Mouse (Mus musculus): ENCODE measurements around the gene Lgr4.

Gene Lgr4

DNA sequence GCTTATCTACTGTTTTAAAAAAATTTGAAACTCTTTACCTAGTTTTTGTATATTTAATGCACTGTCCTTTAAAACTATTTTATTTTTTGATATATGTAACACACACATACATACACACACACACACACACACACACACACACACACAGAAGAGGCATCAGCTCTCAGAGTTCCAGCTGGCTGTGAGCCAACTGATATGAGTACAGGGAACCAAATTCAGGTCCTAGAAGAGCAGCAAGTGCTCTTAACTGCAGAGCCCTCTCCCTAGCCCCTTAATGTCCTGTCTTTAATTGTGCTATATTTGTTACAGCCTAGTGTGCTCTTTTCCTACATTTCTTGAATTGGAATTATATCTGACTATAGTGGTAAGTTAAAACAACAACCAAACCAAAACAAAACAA, 61.8 kb downstream of the Lgr4 start:
- no peak for DNase-seq (ENCODE audit: low spot score)

- no peak for DNase-seq (ENCODE audit: low spot score)
Measured at GRCm38 (mm10) chr2:109983435-109983834, 66.0 kb downstream of the Lgr4 start.

DNA sequence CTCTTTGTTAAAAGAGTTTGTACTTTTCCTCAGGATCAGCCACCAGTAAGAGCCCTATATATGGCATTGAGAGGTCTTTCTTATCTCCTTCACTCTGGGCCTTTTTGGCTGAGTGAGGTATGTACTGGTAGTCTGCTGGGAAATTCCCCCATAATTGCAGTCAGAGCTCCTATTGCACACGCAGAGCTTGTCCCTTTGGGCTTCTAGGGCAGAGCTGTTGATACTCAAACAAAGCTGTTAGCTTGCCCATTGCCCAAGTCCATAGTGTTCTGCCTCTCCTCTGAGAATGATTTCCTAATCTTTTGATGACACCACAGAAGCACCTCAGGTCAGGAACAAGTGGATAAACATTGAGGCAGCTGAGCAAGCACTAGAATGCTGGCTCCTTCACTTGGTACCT, 67.5 kb downstream of the Lgr4 start:
- no peak for DNase-seq (ENCODE audit: low spot score)

GRCm38 (mm10) chr2:109985560-109985959, 68.1 kb downstream of the Lgr4 start:
- no peak for DNase-seq (ENCODE audit: low spot score)

DNA sequence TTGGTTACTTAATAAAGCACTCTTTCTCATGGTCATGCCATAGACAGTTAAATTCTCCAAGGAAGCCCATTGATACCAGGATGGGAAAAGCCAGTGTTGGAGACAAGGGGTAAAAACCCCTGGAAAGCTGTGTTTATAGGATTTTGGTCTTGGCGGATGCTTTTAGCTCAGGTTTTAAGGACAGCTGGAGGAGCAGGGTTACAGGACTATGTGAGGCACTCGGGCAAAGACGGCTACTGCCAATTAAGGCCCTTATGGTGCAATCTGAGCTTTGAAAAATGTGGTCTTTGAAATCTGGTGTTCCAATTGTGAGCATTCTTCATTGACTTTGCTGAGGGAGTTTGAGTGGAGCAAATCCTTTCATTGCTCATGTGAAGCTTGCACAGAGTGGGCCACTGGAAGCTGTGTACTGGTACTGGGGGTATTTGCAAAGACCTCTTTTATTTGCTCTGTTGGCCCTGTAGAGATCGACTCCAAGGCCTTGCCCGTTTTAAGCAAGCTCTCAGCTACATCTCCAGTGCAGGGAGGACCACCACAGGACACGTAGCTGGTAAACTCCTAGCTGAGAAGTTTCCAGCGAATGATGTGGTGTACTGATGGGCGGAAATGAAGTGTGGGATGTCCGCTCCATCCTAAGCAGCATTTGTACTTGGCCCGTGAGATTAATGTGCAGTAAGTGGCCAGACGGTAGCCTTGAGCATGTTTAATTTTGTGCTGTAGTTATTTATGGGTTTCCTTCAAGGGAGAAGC, 68.8 kb downstream of the Lgr4 start:
- no peak for DNase-seq (ENCODE audit: low spot score)

DNA sequence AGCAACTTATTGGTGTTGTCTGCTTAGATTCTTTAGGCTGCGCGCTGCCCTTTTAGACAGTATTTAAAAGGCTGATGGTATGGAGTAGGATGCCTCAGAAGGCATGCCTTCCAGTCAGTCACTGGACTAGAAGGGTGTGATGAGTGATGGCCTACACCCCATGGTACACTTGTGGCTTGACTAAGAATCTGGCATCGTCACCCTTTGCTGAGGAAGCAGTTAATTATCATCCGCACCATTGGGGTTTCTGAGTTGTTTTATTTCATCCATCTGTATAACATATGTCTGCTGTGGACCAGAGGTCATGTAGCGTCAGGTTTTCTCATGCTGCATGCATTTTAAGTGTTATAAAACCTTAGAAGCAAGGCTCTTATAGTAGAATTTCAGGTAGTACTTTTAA, 70.5 kb downstream of the Lgr4 start:
- DNase-seq (ENCODE audit: low spot score) = peak; percentile 48

GRCm38 (mm10) chr2:109989196-109989595, 71.7 kb downstream of the Lgr4 start:
- peak; percentile 79 for DNase-seq (ENCODE audit: low spot score)

DNA sequence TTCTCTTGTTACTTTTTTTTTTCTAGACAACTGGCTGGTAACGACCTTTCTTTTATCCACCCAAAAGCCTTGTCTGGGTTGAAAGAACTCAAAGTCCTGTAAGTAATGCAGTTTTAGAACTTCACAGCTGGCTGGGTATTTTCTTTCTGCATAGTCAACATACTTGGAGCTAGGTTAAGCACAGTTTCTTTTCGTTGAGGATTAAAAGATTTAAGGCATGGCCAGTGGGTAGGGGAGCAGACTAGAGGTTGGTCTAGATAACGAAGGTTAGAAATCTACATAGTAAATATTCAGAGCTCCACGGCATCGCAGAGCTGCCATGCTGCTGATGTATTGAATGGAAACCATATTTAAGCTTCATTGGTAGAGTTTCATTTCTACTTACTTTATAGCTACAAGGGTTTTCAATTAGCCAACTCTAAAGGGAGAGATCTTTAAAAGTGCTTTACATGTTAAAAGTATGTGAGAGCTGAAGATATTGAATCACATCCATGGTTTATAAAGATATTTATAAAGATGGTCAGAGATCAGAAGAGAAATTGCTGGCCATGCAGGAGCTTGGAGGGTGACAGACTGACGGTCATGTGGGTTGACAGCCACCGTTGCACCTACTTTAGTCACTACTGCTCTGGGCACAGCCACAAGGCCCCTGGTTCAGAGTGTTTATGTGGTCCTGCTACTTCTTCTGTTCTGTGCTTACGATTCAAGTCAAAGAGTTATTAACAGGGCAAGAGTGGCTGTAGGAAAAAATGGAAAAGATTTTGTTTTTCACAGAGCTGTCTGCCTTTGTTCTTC, 72.4 kb downstream of the Lgr4 start:
- peak; percentile 66 for DNase-seq (ENCODE audit: low spot score)

- DNase-seq (ENCODE audit: low spot score) = no peak
Measured at GRCm38 (mm10) chr2:109991754-109992153, 74.3 kb downstream of the Lgr4 start.

- DNase-seq (ENCODE audit: low spot score) = no peak
Measured at GRCm38 (mm10) chr2:109992448-109993073, 75.1 kb downstream of the Lgr4 start.

- no peak for DNase-seq (ENCODE audit: low spot score)
Measured at GRCm38 (mm10) chr2:109993404-109993803, 76.0 kb downstream of the Lgr4 start.

DNA sequence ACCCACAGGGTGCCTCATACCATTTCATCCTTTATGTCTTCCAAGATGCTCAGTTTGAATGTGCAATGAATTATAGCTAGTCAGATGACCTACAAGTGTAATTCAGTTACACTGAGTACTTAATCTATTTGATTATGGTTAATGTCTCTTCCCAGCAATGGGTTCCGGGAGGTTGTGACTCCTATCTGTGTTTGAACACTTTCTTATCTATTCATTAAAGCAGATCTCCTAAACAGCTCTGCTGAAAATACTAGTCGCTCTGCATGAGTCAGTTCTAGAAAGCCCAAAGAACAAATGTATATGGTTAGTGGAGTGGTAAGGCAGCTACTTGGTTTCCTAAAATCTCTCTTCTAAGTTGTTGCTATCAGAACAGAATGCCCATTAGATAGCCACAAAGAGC, 77.6 kb downstream of the Lgr4 start:
- no peak for DNase-seq (ENCODE audit: low spot score)

DNA sequence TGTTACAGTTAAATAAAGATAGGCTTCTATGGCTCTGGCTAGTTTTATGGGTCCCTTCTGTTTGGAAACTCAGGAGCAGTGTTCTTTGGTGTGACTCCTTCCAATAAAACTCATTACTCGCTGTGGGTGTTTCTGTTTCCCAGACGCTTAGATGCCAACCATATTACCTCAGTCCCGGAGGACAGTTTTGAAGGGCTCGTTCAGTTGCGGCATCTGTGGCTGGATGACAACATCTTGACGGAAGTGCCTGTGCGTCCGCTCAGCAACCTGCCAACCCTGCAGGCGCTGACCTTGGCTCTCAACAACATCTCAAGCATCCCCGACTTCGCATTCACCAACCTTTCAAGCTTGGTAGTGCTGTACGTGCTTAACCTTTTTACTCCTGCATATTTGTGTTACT, 79.0 kb downstream of the Lgr4 start:
- DNase-seq (ENCODE audit: low spot score) = no peak

- no peak for DNase-seq (ENCODE audit: low spot score)
Measured at GRCm38 (mm10) chr2:110004668-110005067, 87.2 kb downstream of the Lgr4 start.

DNA sequence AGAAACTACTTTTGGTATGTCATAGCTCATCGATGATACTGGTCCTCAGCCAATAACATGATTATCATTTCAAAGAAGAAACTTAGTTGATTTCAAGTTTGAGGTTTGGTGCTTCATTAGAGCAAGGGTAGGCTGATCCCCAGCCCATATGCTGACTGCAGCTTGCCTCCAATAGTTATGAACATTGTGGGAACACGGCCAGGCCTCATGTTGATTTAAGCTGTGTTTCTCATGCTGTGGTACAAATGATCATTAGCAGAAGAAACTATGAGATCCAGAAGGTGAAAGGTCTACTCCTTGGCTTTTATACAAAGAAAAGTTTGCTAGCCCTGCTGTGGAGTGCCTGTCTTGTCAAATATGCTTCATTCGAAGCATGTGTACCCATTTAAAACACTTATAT, 87.7 kb downstream of the Lgr4 start:
- no peak for DNase-seq (ENCODE audit: low spot score)

- no peak for DNase-seq (ENCODE audit: low spot score)
Measured at GRCm38 (mm10) chr2:110005596-110006239, 88.3 kb downstream of the Lgr4 start.

GRCm38 (mm10) chr2:110007423-110008267, 90.2 kb downstream of the Lgr4 start:
- no peak for DNase-seq (ENCODE audit: low spot score)

DNA sequence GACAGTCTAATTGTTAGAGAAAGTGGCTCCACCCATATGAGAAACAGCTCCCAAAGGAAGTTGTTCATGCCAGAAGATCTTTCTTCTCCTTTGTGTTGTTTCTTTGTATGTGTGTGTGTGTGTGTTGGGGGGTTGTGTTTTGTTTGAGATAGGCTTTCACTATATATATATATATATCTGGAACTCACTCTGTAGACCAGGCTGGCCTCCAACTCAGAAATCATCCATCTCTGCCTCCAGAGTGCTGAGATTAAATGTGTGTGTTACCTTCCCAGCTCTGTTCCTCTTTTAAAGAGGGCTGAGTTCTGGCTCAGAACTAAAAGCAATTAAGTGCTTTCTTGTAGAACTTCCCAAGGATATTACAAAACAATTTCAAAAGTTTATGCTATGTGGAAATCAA, 92.0 kb downstream of the Lgr4 start:
- DNase-seq (ENCODE audit: low spot score) = no peak

DNA sequence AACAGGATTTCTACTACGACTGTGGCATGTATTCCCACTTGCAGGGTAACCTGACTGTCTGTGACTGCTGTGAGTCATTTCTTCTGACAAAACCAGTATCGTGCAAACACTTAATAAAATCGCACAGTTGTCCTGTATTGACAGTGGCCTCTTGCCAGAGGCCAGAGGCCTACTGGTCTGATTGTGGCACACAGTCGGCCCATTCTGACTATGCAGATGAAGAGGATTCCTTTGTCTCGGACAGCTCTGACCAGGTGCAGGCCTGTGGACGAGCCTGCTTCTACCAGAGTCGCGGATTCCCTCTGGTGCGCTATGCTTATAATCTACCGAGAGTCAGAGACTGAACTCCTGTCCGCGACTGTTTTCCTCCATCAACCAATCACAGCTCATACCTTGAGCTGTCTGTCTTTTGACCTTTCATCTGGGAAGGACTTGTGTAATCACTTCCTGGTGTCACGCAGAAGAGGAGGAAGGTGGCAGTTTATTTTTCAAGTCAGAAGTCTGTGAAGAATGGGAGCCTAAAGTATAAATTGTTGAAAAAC, 94.8 kb downstream of the Lgr4 start:
- DNase-seq (ENCODE audit: low spot score) = no peak

GRCm38 (mm10) chr2:110017087-110017486, 99.6 kb downstream of the Lgr4 start:
- DNase-seq (ENCODE audit: low spot score) = no peak
